Mouse (Mus musculus): Measurements from ENCODE around the gene Usp30. TPM values are rescaled to one million over a fixed set of nuclear protein-coding genes. Genes with fewer than 3 reads are reported as not detected.

Gene Usp30
- polyA plus RNA-seq, 1 experiment from 2014 or later = 12.7 TPM

- no peaks in the 10 kb centered on the region for H3K36me3 ChIP-seq
- 43% methylated on average over 12 of the region's 12 CpGs for WGBS
- no peaks in the 10 kb centered on the region for H3K9me3 ChIP-seq (replicated peaks)
- H3K4me1 ChIP-seq = 0 out of 2 replicates have a peak, but pooled peaks cover 4% of the 10 kb centered on the region
- no peak overlapping the region for H3K4me3 ChIP-seq (replicated peaks)
- H3K27ac ChIP-seq (replicated peaks) = no peak overlapping the region
- no peak for ATAC-seq (ENCODE audit: insufficient number of reproducible peaks, low FRiP score, low TSS enrichment, low read depth)
- no peak overlapping the region for H3K4me2 ChIP-seq (replicated peaks)
- H3K27me3 ChIP-seq = no peaks in the 10 kb centered on the region
- no peak overlapping the region for H3K9ac ChIP-seq
Observed at GRCm38 (mm10) chr5:114162106-114162815, 97.0 kb downstream of the Usp30 start.

- H3K27me3 ChIP-seq = no peaks in the 10 kb centered on the region
- 0 out of 2 replicates have a peak, but pooled peaks cover 4% of the 10 kb centered on the region for H3K4me1 ChIP-seq
- ATAC-seq (ENCODE audit: insufficient number of reproducible peaks, low FRiP score, low TSS enrichment, low read depth) = no peak
- no peak overlapping the region for H3K27ac ChIP-seq (replicated peaks)
- no peaks in the 10 kb centered on the region for H3K36me3 ChIP-seq
- H3K9me3 ChIP-seq (replicated peaks) = no peaks in the 10 kb centered on the region
- no peak overlapping the region for H3K4me3 ChIP-seq (replicated peaks)
- H3K4me2 ChIP-seq (replicated peaks) = no peak overlapping the region
- WGBS = 55% methylated on average over 6 of the region's 6 CpGs
- no peak overlapping the region for H3K9ac ChIP-seq
Observed at GRCm38 (mm10) chr5:114163117-114163696, 97.9 kb downstream of the Usp30 start.

GRCm38 (mm10) chr5:114170345-114170744, 105.1 kb downstream of the Usp30 start:
- Histone ChIP-seq H3K27ac (replicated peaks) (no peak overlapping the region), H3K4me3 (replicated peaks) (no peak overlapping the region), H3K27me3 (no peaks in the 10 kb centered on the region), H3K9ac (no peak overlapping the region), H3K4me2 (replicated peaks) (no peak overlapping the region), H3K9me3 (replicated peaks) (no peaks in the 10 kb centered on the region), H3K36me3 (no peaks in the 10 kb centered on the region), H3K4me1 (peaks cover 5% of the 10 kb centered on the region)
- WGBS = 74% methylated on average over 7 of the region's 7 CpGs
- ATAC-seq (ENCODE audit: insufficient number of reproducible peaks, low FRiP score, low TSS enrichment, low read depth) = no peak

GRCm38 (mm10) chr5:114172936-114173335, 107.7 kb downstream of the Usp30 start:
- no peaks in the 10 kb centered on the region for H3K27me3 ChIP-seq
- peaks cover 17% of the 10 kb centered on the region for H3K4me1 ChIP-seq
- no peak overlapping the region for H3K4me3 ChIP-seq (replicated peaks)
- 86% methylated on average over 3 of the region's 3 CpGs for WGBS
- no peak overlapping the region for H3K9ac ChIP-seq
- H3K36me3 ChIP-seq = no peaks in the 10 kb centered on the region
- H3K27ac ChIP-seq (replicated peaks) = no peak overlapping the region
- ATAC-seq (ENCODE audit: insufficient number of reproducible peaks, low FRiP score, low TSS enrichment, low read depth) = no peak
- H3K9me3 ChIP-seq (replicated peaks) = no peaks in the 10 kb centered on the region
- no peak overlapping the region for H3K4me2 ChIP-seq (replicated peaks)

- H3K9me3 ChIP-seq (replicated peaks) = no peaks in the 10 kb centered on the region
- WGBS = 72% methylated on average over 7 of the region's 7 CpGs
- H3K4me1 ChIP-seq = peaks cover 17% of the 10 kb centered on the region
- no peak overlapping the region for H3K27ac ChIP-seq (replicated peaks)
- no peak overlapping the region for H3K9ac ChIP-seq
- no peak overlapping the region for H3K4me3 ChIP-seq (replicated peaks)
- ATAC-seq (ENCODE audit: insufficient number of reproducible peaks, low FRiP score, low TSS enrichment, low read depth) = no peak
- H3K4me2 ChIP-seq (replicated peaks) = no peak overlapping the region
- no peaks in the 10 kb centered on the region for H3K27me3 ChIP-seq
- H3K36me3 ChIP-seq = no peaks in the 10 kb centered on the region
Observed at GRCm38 (mm10) chr5:114173458-114173857, 108.2 kb downstream of the Usp30 start.

- Histone ChIP-seq H3K4me1 (peaks cover 17% of the 10 kb centered on the region), H3K27me3 (no peaks in the 10 kb centered on the region), H3K4me2 (replicated peaks) (peak overlapping the region; percentile 35), H3K9ac (no peak overlapping the region), H3K27ac (replicated peaks) (no peak overlapping the region), H3K4me3 (replicated peaks) (0 out of 2 replicates have a peak overlapping the region, but pooled peaks have one; percentile 10), H3K36me3 (no peaks in the 10 kb centered on the region), H3K9me3 (replicated peaks) (no peaks in the 10 kb centered on the region)
- 21% methylated on average over 16 of the region's 16 CpGs for whole genome bisulfite sequencing
- no peak for ATAC-seq (ENCODE audit: insufficient number of reproducible peaks, low FRiP score, low TSS enrichment, low read depth)
Observed at GRCm38 (mm10) chr5:114173877-114174581, 108.8 kb downstream of the Usp30 start.

Other genes starting within 250 kb of the Usp30 start
- 5.3 TPM in 2 replicates for gene Selplg, start 232.8 kb upstream of the Usp30 start, polyA plus RNA-seq (2015; fragmentation: Nextera tagmentation; extraction: Ambion mirVana)
- 99.0 and 101 TPM in 2 replicates for gene Coro1c, start 156.7 kb upstream of the Usp30 start, polyA plus RNA-seq (2015; fragmentation: Nextera tagmentation; extraction: Ambion mirVana)
- 10.7 and 12.8 TPM in 2 replicates for gene Ssh1, start 71.6 kb upstream of the Usp30 start, polyA plus RNA-seq (2015; fragmentation: Nextera tagmentation; extraction: Ambion mirVana)
- gene Dao, start 61.8 kb upstream of the Usp30 start, polyA plus RNA-seq (2015; fragmentation: Nextera tagmentation; extraction: Ambion mirVana) = not detected in 2 replicates
- gene Svop, start 26.1 kb downstream of the Usp30 start, polyA plus RNA-seq (2015; fragmentation: Nextera tagmentation; extraction: Ambion mirVana) = 0.38 and 0.48 TPM in 2 replicates
- gene Alkbh2, start 62.8 kb downstream of the Usp30 start, polyA plus RNA-seq (2015; fragmentation: Nextera tagmentation; extraction: Ambion mirVana) = 10.7 and 11.1 TPM in 2 replicates
- 37.1 and 38.2 TPM in 2 replicates for gene Ung, start 64.9 kb downstream of the Usp30 start, polyA plus RNA-seq (2015; fragmentation: Nextera tagmentation; extraction: Ambion mirVana)
- 2.0 and 2.6 TPM in 2 replicates for gene Acacb, start 81.1 kb downstream of the Usp30 start, polyA plus RNA-seq (2015; fragmentation: Nextera tagmentation; extraction: Ambion mirVana)
- gene Foxn4, start 208.3 kb downstream of the Usp30 start, polyA plus RNA-seq (2015; fragmentation: Nextera tagmentation; extraction: Ambion mirVana) = 2.5 and 5.1 TPM in 2 replicates
- 3.9 and 5.8 TPM in 2 replicates for gene Myo1h, start 223.7 kb downstream of the Usp30 start, polyA plus RNA-seq (2015; fragmentation: Nextera tagmentation; extraction: Ambion mirVana)

Data from embryonic facial prominence, embryonic 15.5 days (tissue).